9 mouse cellular contexts compared by ENCODE assay signal in genomic region chr11:32402712-32403111, GRCm38 (mm10). TPM values are rescaled to one million over a fixed set of nuclear protein-coding genes. Genes with fewer than 3 reads are reported as not detected.
DNase-seq lines count a peak whose midpoint lies in the region; ATAC-seq lines count a peak whose summit lies in the region.
"Had no signal": no experiment of that assay in that cellular context is flagged by ENCODE, and none has a peak within 500 bp of the region (broad histone marks: within the 10 kb centered on the region; RNA-seq: fewer than 3 reads in every experiment).

No protein-coding gene starts in this region.

- H3K36me3 ChIP-seq in lung, embryonic 16.5 days (ENCODE audit: control insufficient read depth, insufficient read depth, low read length), result peaks cover 2% of the 10 kb centered on the region; the same call in 1 of the 2 replicates
- peaks cover 7% of the 10 kb centered on the region; the same call in 1 of the 2 replicates for H3K36me3 ChIP-seq in forebrain, embryonic 16.5 days (ENCODE audit: control insufficient read depth, insufficient read depth)
- peaks cover 3% of the 10 kb centered on the region; the same call in 1 of the 2 replicates for H3K36me3 ChIP-seq in intestine, embryonic 15.5 days
- H3K36me3 ChIP-seq in midbrain, embryonic 13.5 days, result peaks cover 56% of the 10 kb centered on the region
- H3K36me3 ChIP-seq in kidney, embryonic 15.5 days, result peaks cover 72% of the 10 kb centered on the region

- no peak overlapping the region for H3K27ac ChIP-seq in lung, embryonic 16.5 days (ENCODE audit: low read length)
- no peak overlapping the region for H3K27ac ChIP-seq in forebrain, embryonic 16.5 days (ENCODE audit: low read length)
- no peak overlapping the region for H3K27ac ChIP-seq in intestine, embryonic 15.5 days
- H3K27ac ChIP-seq in midbrain, embryonic 13.5 days, result no peak overlapping the region
- no peak overlapping the region for H3K27ac ChIP-seq in kidney, embryonic 15.5 days
- H3K27ac ChIP-seq: lung, embryonic 15.5 days had no signal

- peaks cover 7% of the 10 kb centered on the region for H3K4me1 ChIP-seq in lung, embryonic 16.5 days (replicated peaks; ENCODE audit: control insufficient read depth, insufficient read depth, low read length)
- no peaks in the 10 kb centered on the region for H3K4me1 ChIP-seq in forebrain, embryonic 16.5 days (replicated peaks; ENCODE audit: control insufficient read depth, insufficient read depth, low read length)
- H3K4me1 ChIP-seq in intestine, embryonic 15.5 days (replicated peaks), result no peaks in the 10 kb centered on the region
- H3K4me1 ChIP-seq in midbrain, embryonic 13.5 days (replicated peaks), result peaks cover 18% of the 10 kb centered on the region; the same call in 1 of the 2 replicates
- H3K4me1 ChIP-seq in kidney, embryonic 15.5 days, result peaks cover 16% of the 10 kb centered on the region

- H3K27me3 ChIP-seq in lung, embryonic 16.5 days (ENCODE audit: control insufficient read depth, insufficient read depth, low read depth, low read length), result no peaks in the 10 kb centered on the region
- no peaks in the 10 kb centered on the region for H3K27me3 ChIP-seq in forebrain, embryonic 16.5 days (replicated peaks; ENCODE audit: control insufficient read depth, insufficient read depth, low read length)
- no peaks in the 10 kb centered on the region for H3K27me3 ChIP-seq in intestine, embryonic 15.5 days (replicated peaks)
- H3K27me3 ChIP-seq in midbrain, embryonic 13.5 days, result no peaks in the 10 kb centered on the region
- H3K27me3 ChIP-seq in kidney, embryonic 15.5 days, result no peaks in the 10 kb centered on the region
- H3K27me3 ChIP-seq: lung, embryonic 15.5 days had no signal

- WGBS in lung, embryonic 16.5 days, result 46% methylated on average over 7 of the region's 7 CpGs
- WGBS in forebrain, embryonic 16.5 days, result 60% methylated on average over 7 of the region's 7 CpGs
- 64% methylated on average over 7 of the region's 7 CpGs for WGBS in intestine, embryonic 15.5 days
- 89% methylated on average over 7 of the region's 7 CpGs for WGBS in midbrain, embryonic 13.5 days
- 52% methylated on average over 7 of the region's 7 CpGs for WGBS in kidney, embryonic 15.5 days

- H3K9ac ChIP-seq in lung, embryonic 16.5 days (ENCODE audit: low read length), result no peak overlapping the region
- no peak overlapping the region for H3K9ac ChIP-seq in forebrain, embryonic 16.5 days (replicated peaks; ENCODE audit: low read depth, low read length)
- H3K9ac ChIP-seq in intestine, embryonic 15.5 days, result no peak overlapping the region
- H3K9ac ChIP-seq in midbrain, embryonic 13.5 days (replicated peaks), result no peak overlapping the region
- H3K9ac ChIP-seq in kidney, embryonic 15.5 days, result no peak overlapping the region
- H3K9ac ChIP-seq: lung, embryonic 15.5 days had no signal

- no peaks in the 10 kb centered on the region for H3K9me3 ChIP-seq in lung, embryonic 16.5 days (ENCODE audit: control insufficient read depth, low read length)
- no peaks in the 10 kb centered on the region for H3K9me3 ChIP-seq in forebrain, embryonic 16.5 days (ENCODE audit: control insufficient read depth, low read length)
- H3K9me3 ChIP-seq in intestine, embryonic 15.5 days, result no peaks in the 10 kb centered on the region
- H3K9me3 ChIP-seq in midbrain, embryonic 13.5 days, result no peaks in the 10 kb centered on the region
- no peaks in the 10 kb centered on the region for H3K9me3 ChIP-seq in kidney, embryonic 15.5 days (replicated peaks)
- H3K9me3 ChIP-seq: lung, embryonic 15.5 days had no signal

- peak; percentile 65 for ATAC-seq in lung, embryonic 16.5 days (ENCODE audit: low read depth)
- peak; percentile 57 for ATAC-seq in forebrain, embryonic 16.5 days
- ATAC-seq in intestine, embryonic 15.5 days, result no peak
- no peak for ATAC-seq in midbrain, embryonic 13.5 days
- ATAC-seq in kidney, embryonic 15.5 days (replicated peaks; ENCODE audit: low FRiP score), result no peak

- no peak for DNase-seq in lung, postnatal 25 days (ENCODE audit: low spot score)
- peak; percentile 82 for DNase-seq in layer of hippocampus, adult 9-11 months
- DNase-seq in right cerebral cortex, adult 2 months (ENCODE audit: low spot score in 2 of 2), result peak; percentile 84 to 87

- H3K4me2 ChIP-seq in lung, embryonic 16.5 days (ENCODE audit: low read depth, low read length), result no peak overlapping the region
- H3K4me2 ChIP-seq in forebrain, embryonic 16.5 days (ENCODE audit: low read length), result no peak overlapping the region
- no peak overlapping the region for H3K4me2 ChIP-seq in intestine, embryonic 15.5 days (replicated peaks)
- no peak overlapping the region for H3K4me2 ChIP-seq in midbrain, embryonic 13.5 days (replicated peaks)
- H3K4me2 ChIP-seq in kidney, embryonic 15.5 days, result no peak overlapping the region
- H3K4me2 ChIP-seq: lung, embryonic 15.5 days had no signal

- H3K4me3 ChIP-seq in lung, embryonic 16.5 days (ENCODE audit: low read length), result no peak overlapping the region
- no peak overlapping the region for H3K4me3 ChIP-seq in forebrain, embryonic 16.5 days (replicated peaks; ENCODE audit: low read length)
- no peak overlapping the region for H3K4me3 ChIP-seq in intestine, embryonic 15.5 days (replicated peaks)
- H3K4me3 ChIP-seq in midbrain, embryonic 13.5 days (replicated peaks), result no peak overlapping the region
- H3K4me3 ChIP-seq in kidney, embryonic 15.5 days (replicated peaks), result no peak overlapping the region
- H3K4me3 ChIP-seq: lung, embryonic 15.5 days had no signal

RNA-seq across cellular contexts. Expression of gene Ubtd2, which starts 52.5 kb away (rescaled TPM):
- polyA plus RNA-seq in lung, embryonic 16.5 days (2015; fragmentation: Nextera tagmentation; extraction: Ambion mirVana), result 38.2 and 42.0 TPM in 2 replicates
- 60.2 and 72.1 TPM in 2 replicates for polyA plus RNA-seq in forebrain, embryonic 16.5 days (2015; fragmentation: Nextera tagmentation; extraction: Ambion mirVana)
- 29.4 and 34.0 TPM in 2 replicates for polyA plus RNA-seq in intestine, embryonic 15.5 days (2015; fragmentation: Nextera tagmentation; extraction: Ambion mirVana)
- 55.0 and 55.2 TPM in 2 replicates for polyA plus RNA-seq in midbrain, embryonic 13.5 days (2015; fragmentation: Nextera tagmentation; extraction: Ambion mirVana)
- polyA plus RNA-seq in kidney, embryonic 15.5 days (2015; fragmentation: Nextera tagmentation; extraction: Ambion mirVana), result 45.1 and 46.1 TPM in 2 replicates

RNA-seq across cellular contexts. Expression of gene Sh3pxd2b, which starts 55.1 kb away (rescaled TPM):
- polyA plus RNA-seq in lung, embryonic 16.5 days (2015; fragmentation: Nextera tagmentation; extraction: Ambion mirVana), result 23.4 and 23.6 TPM in 2 replicates
- polyA plus RNA-seq in forebrain, embryonic 16.5 days (2015; fragmentation: Nextera tagmentation; extraction: Ambion mirVana), result 16.2 and 22.4 TPM in 2 replicates
- 12.9 and 13.5 TPM in 2 replicates for polyA plus RNA-seq in intestine, embryonic 15.5 days (2015; fragmentation: Nextera tagmentation; extraction: Ambion mirVana)
- 22.5 and 25.3 TPM in 2 replicates for polyA plus RNA-seq in midbrain, embryonic 13.5 days (2015; fragmentation: Nextera tagmentation; extraction: Ambion mirVana)
- 18.2 and 21.8 TPM in 2 replicates for polyA plus RNA-seq in kidney, embryonic 15.5 days (2015; fragmentation: Nextera tagmentation; extraction: Ambion mirVana)

Comparison
In these comparisons a context has a peak if more than half of its experiments do, and no peak if none do; other contexts are left out.
1. ATAC-seq: peak in lung, embryonic 16.5 days (single experiment) and forebrain, embryonic 16.5 days (single experiment); none in intestine, embryonic 15.5 days (single experiment), midbrain, embryonic 13.5 days (single experiment) and kidney, embryonic 15.5 days (single experiment).